Mouse (Mus musculus) ES-E14 (cell line): ENCODE data around the gene Slc28a3.

ENCODE experiments used
- HCFC1 ChIP-seq: IDR thresholded peaks from 2 replicates; pipeline ENCODE4 v1.6.1; 2012; ENCODE audit warnings: low read length, inconsistent platforms, borderline replicate concordance; ENCODE audit not compliant: insufficient read depth
- ZC3H11A ChIP-seq: IDR thresholded peaks from 2 replicates; pipeline ENCODE4 v1.6.1; 2012; ENCODE audit warnings: low read depth, mild to moderate bottlenecking, inconsistent platforms, low read length, borderline replicate concordance

- TF ChIP-seq HCFC1: no peak
- TF ChIP-seq ZC3H11A: no peak
These were observed 75.8 kb downstream of the Slc28a3 start for GRCm38 (mm10) chr13:58534861-58535260.
